Mouse (Mus musculus) heart, embryonic 13.5 days (tissue): Measurements from ENCODE around the gene Syngap1. TPM values are rescaled to one million over a fixed set of nuclear protein-coding genes. Genes with fewer than 3 reads are reported as not detected.
A peak's percentile ranks its signal among the peaks of the same experiment; 100 is the strongest.

ENCODE experiments used
- ATAC-seq: fragments of 200-750 bp; cut with Nextera tagmentation; 2 replicates; pipeline ENCODE4 v1.8.0; 2017; ENCODE audit warnings: moderate TSS enrichment; ENCODE audit not compliant: insufficient number of reproducible peaks, low FRiP score, low TSS enrichment; ENCODE audit errors: extremely low read depth
- H3K27ac ChIP-seq: fragments of 300-500 bp; sonication (generic); replicated peaks from 2 replicates; pipeline ENCODE4 v1.5.1; 2015; ENCODE audit warnings: moderate library complexity, mild to moderate bottlenecking, inconsistent platforms
- H3K27me3 ChIP-seq: fragments of 300-500 bp; sonication (generic); replicated peaks from 2 replicates; pipeline ENCODE4 v1.6.1; 2015; ENCODE audit warnings: mild to moderate bottlenecking, inconsistent platforms
- H3K36me3 ChIP-seq: fragments of 300-500 bp; sonication (generic); 2 replicates; pipeline ENCODE4 v1.6.1; 2015; ENCODE audit warnings: mild to moderate bottlenecking, inconsistent platforms
- H3K4me1 ChIP-seq: fragments of 300-500 bp; sonication (generic); 2 replicates; pipeline ENCODE4 v1.6.1; 2015; ENCODE audit warnings: inconsistent platforms
- H3K4me2 ChIP-seq: fragments of 300-500 bp; sonication (generic); 2 replicates; pipeline ENCODE4 v1.6.1; 2015; ENCODE audit warnings: inconsistent platforms, mild to moderate bottlenecking, moderate library complexity
- H3K4me3 ChIP-seq: fragments of 300-500 bp; sonication (generic); 2 replicates; pipeline ENCODE4 v1.5.1; 2015; ENCODE audit warnings: moderate library complexity, mild to moderate bottlenecking, inconsistent platforms
- H3K9ac ChIP-seq: fragments of 300-500 bp; sonication (generic); 2 replicates; pipeline ENCODE4 v1.6.1; 2015; ENCODE audit warnings: inconsistent platforms, mild to moderate bottlenecking, moderate library complexity
- H3K9me3 ChIP-seq: fragments of 300-500 bp; sonication (generic); 2 replicates; pipeline ENCODE4 v1.6.1; 2016; ENCODE audit warnings: inconsistent platforms
- WGBS: fragments of 180-500 bp; shearing (Covaris S2); methylation state at CpG from one replicate; pipeline ENCODE4 v1.1.7; 2015; ENCODE audit warnings: mixed read lengths; 5-methylcytosine and 5-hydroxymethylcytosine counted together
- polyA plus RNA-seq: library from polyadenylated mRNA; unstranded; fragments of >200 nt; fragmentation: Nextera tagmentation; extraction: Ambion mirVana; gene quantifications from 2 replicates; pipeline ENCODE4 v1.2.1, GENCODE M21; 2015

The Syngap1 gene
- polyA plus RNA-seq, 1 experiment from 2014 or later, result 2.0 TPM

DNA sequence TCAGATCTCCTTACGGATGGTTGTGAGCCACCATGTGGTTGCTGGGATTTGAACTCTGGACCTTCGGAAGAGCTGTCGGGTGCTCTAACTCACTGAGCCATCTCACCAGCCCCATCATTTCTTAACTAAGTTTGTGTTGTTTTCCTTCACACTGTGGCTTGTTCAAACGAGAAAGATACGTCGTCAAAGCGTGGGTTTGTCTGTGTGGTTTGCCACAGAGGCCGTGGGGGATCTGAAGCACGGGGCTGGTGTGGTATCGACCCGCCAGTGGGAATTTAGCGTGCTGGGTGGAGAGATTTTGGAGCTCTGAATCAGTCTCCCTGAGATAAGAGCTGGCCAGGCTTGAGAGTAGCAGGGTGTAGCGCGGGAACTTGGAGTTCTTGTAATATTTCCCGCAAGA is 57.2 kb downstream of the Syngap1 start:
- Histone ChIP-seq H3K27ac (no peak overlapping the region), H3K9me3 (no peaks in the 10 kb centered on the region), H3K36me3 (no peaks in the 10 kb centered on the region), H3K9ac (no peak overlapping the region), H3K4me3 (no peak overlapping the region), H3K27me3 (no peaks in the 10 kb centered on the region), H3K4me1 (peaks cover 27% of the 10 kb centered on the region), H3K4me2 (no peak overlapping the region)
- 58% methylated on average over 15 of the region's 15 CpGs for WGBS
- ATAC-seq, result no peak

DNA sequence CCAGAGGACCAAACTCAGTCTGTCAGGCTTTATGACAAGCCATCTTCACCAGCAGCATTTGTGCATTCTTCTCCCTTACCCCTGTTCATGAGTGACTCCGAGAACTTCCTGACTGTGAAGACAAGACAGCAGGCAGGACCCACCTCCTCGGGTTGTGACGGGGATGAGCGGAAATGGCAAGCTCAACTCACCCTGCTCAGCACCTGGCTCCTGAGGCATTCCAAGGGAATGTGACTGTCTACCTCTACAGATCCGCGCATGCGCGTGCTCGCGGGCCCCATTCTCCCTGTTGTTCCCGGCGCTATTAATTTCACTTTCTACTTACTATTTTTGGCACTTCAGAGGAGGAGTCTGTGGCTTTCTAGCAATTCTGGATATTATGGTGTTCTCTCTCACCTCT is 58.9 kb downstream of the Syngap1 start:
- peaks cover 12% of the 10 kb centered on the region; the same call in 1 of the 2 replicates for H3K27me3 ChIP-seq
- H3K4me1 ChIP-seq, result peaks cover 18% of the 10 kb centered on the region
- ATAC-seq, result no peak
- H3K27ac ChIP-seq, result no peak overlapping the region
- H3K9me3 ChIP-seq, result no peaks in the 10 kb centered on the region
- H3K4me3 ChIP-seq, result no peak overlapping the region
- H3K9ac ChIP-seq, result 0 out of 2 replicates have a peak overlapping the region, but pooled peaks have one; percentile 58
- peak overlapping the region; percentile 30 for H3K4me2 ChIP-seq
- no peaks in the 10 kb centered on the region for H3K36me3 ChIP-seq
- WGBS, result 69% methylated on average over 12 of the region's 12 CpGs

DNA sequence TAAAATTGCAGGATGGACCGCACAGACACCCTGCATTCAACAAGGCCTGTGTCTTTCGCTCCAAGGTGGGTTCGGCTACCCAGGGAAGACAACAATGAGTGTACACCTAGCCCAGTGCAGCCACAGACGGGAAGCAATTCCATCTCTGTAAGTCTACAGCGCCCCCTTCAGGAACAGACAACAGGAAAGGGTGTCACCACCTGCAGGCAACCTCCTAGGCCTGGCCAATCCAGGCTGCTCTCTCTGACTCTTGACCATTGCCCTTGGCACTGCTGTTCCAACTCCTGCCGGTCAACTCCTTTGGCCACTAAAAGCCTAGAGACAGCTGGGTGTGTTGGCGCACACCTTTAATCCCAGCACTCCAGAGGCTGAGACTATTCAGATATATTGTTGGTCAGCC is 60.1 kb downstream of the Syngap1 start:
- H3K36me3 ChIP-seq, result no peaks in the 10 kb centered on the region
- H3K27ac ChIP-seq, result no peak overlapping the region
- no peaks in the 10 kb centered on the region for H3K9me3 ChIP-seq
- H3K27me3 ChIP-seq, result peaks cover 15% of the 10 kb centered on the region; the same call in 1 of the 2 replicates
- ATAC-seq, result no peak
- H3K4me1 ChIP-seq, result peaks cover 7% of the 10 kb centered on the region
- no peak overlapping the region for H3K4me3 ChIP-seq
- no peak overlapping the region for H3K4me2 ChIP-seq
- 70% methylated on average over 7 of the region's 7 CpGs for WGBS
- H3K9ac ChIP-seq, result no peak overlapping the region

DNA sequence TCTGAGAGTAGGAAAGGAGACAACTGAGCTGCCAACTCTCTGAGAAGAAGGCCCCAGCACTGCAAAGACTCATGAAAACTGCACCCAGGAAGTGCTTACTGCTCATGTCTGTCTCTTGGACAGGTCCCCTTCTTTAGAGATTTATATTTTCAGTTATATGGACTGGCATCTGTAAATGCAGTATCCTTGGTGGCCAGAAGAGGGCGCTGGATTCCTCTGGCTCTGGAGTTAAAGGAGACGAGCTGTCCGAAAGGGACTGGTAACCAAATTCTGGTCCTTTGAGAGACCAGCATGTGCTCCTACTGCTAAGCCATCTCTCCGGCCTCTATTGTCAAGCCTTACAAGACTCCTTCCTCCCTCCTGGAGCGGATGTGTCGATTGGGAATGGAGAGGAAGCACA is 60.8 kb downstream of the Syngap1 start:
- Histone ChIP-seq H3K36me3 (no peaks in the 10 kb centered on the region), H3K27ac (no peak overlapping the region), H3K27me3 (peaks cover 15% of the 10 kb centered on the region; the same call in 1 of the 2 replicates), H3K9ac (no peak overlapping the region), H3K4me1 (0 out of 2 replicates have a peak, but pooled peaks cover 4% of the 10 kb centered on the region), H3K9me3 (no peaks in the 10 kb centered on the region), H3K4me3 (no peak overlapping the region), H3K4me2 (no peak overlapping the region)
- 51% methylated on average over 6 of the region's 6 CpGs for WGBS
- ATAC-seq, result no peak

DNA sequence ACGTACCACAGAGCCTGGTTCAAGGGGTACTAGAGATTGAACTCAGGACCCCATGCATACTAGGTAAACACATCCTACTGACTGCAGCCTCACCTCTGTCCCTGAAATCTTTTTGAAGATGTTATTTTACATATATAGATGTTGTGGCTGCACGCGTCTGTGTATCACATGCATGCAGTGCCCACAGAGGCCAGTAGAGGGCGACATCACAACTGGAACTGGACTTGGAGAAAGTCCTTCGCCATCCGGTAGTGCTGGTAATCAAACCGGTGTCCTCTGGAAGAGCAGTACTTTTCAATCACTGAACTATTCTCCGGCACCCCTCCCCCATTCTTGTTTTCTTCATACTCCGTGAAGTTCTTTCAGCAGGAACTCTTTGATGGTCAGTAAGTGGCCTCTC is 63.4 kb downstream of the Syngap1 start:
- H3K4me1 ChIP-seq, result 0 out of 2 replicates have a peak, but pooled peaks cover 4% of the 10 kb centered on the region
- no peaks in the 10 kb centered on the region for H3K36me3 ChIP-seq
- no peak overlapping the region for H3K9ac ChIP-seq
- no peaks in the 10 kb centered on the region for H3K9me3 ChIP-seq
- H3K4me3 ChIP-seq, result no peak overlapping the region
- ATAC-seq, result no peak
- H3K4me2 ChIP-seq, result peak overlapping the region; percentile 3; the same call in 1 of the 2 replicates
- H3K27ac ChIP-seq, result no peak overlapping the region
- peaks cover 15% of the 10 kb centered on the region for H3K27me3 ChIP-seq
- 28% methylated on average over 9 of the region's 9 CpGs for WGBS

DNA sequence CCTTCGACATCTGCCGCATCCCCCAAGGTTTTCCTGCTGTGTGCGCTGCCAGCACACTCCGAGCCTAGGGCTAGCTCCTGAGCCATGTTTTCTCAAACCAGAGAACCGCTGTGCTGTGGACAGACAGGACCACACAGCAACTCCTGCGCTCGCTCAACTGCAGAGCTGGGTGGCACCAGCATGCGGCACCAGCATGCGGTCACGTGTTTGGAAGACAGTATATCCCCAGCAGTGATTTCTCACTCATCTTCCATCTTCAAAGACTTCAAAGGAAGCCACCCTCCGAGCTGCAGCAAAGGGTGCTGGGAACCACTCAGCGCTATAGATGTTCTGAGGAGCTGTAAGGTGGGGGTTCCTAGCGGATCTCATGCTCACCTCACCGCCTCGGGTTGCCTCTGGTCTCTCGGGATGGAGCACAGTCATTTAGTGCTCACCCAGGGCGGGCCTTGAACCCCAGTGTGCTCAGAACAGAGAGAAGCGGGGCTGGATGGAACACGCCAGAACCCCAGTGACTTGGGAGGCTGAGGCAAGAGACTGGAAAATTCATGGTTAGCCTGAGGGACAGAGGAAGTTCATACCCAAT is 63.9 kb downstream of the Syngap1 start:
- 0 out of 2 replicates have a peak, but pooled peaks cover 4% of the 10 kb centered on the region for H3K4me1 ChIP-seq
- no peak overlapping the region for H3K27ac ChIP-seq
- H3K9ac ChIP-seq, result no peak overlapping the region
- ATAC-seq, result no peak
- 22% methylated on average over 19 of the region's 19 CpGs for WGBS
- H3K4me2 ChIP-seq, result peak overlapping the region; percentile 4; the same call in 1 of the 2 replicates
- peaks cover 15% of the 10 kb centered on the region for H3K27me3 ChIP-seq
- H3K4me3 ChIP-seq, result no peak overlapping the region
- no peaks in the 10 kb centered on the region for H3K9me3 ChIP-seq
- H3K36me3 ChIP-seq, result no peaks in the 10 kb centered on the region

DNA sequence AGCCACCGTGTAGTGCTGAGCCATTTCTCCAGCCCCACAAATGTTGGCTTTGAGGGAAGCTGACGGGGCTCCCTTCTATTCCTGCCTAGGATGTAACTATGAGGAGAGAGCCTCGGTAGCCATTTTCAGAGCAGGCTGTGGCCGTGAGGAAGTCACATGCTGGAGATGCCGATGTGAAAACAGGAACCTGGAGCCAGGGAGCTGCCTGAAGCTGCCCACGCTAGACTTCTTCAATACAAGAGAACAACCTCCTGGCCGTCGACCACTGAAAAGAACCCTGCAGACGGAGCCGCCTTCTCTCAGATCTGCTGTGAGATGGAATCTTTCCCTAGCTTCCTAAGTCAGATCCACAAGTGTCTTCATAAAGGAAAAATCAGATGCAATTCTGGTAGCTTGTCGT is 64.6 kb downstream of the Syngap1 start:
- Histone ChIP-seq H3K9ac (0 out of 2 replicates have a peak overlapping the region, but pooled peaks have one; percentile 12), H3K4me3 (no peak overlapping the region), H3K4me2 (0 out of 2 replicates have a peak overlapping the region, but pooled peaks have one; percentile 4), H3K9me3 (no peaks in the 10 kb centered on the region), H3K4me1 (0 out of 2 replicates have a peak, but pooled peaks cover 4% of the 10 kb centered on the region), H3K36me3 (no peaks in the 10 kb centered on the region), H3K27ac (no peak overlapping the region), H3K27me3 (peaks cover 15% of the 10 kb centered on the region)
- ATAC-seq, result no peak
- WGBS, result 37% methylated on average over 11 of the region's 11 CpGs

DNA sequence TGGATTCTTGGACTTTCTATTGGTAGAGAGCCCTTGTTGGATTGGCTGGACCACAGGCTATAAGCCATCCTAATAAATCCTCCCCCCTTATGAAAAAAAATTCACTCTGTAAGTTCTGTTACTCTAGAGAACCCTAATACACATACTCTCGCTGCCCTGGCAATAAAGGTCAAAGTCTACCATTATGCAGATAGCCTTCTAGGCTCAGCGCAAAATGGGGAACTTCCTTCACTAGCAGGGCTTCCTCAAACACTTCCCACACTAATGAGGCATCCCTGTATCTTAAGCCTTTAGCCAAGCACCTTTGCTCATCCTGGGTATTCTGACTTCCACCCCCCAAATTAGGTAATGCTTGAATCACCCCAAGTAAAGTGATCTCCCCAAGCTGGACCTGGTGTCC is 67.2 kb downstream of the Syngap1 start:
- no peak overlapping the region for H3K4me2 ChIP-seq
- no peak overlapping the region for H3K4me3 ChIP-seq
- 0 out of 2 replicates have a peak, but pooled peaks cover 9% of the 10 kb centered on the region for H3K4me1 ChIP-seq
- WGBS, result 78% methylated on average over 2 of the region's 2 CpGs
- ATAC-seq, result no peak
- no peaks in the 10 kb centered on the region for H3K9me3 ChIP-seq
- no peaks in the 10 kb centered on the region for H3K36me3 ChIP-seq
- H3K27ac ChIP-seq, result no peak overlapping the region
- peaks cover 15% of the 10 kb centered on the region for H3K27me3 ChIP-seq
- H3K9ac ChIP-seq, result no peak overlapping the region

DNA sequence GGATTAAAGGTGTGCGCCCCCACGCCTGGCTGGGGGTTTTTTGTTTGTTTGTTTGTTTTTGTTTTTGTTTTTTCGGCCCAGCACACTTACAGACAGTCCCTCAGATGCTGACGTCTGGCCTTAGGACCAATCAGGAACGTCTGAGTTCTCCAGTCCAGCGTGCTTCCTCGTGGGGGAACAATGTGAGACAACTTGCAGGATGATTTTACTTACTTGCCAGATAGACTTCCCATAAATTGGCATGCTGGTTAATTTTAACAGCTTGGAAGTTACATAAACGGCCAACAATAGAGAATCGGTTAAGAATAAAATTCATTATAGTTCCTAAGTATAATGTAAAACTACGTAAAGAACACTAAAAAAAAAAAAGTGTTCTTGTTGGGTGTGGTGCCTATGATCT is 70.1 kb downstream of the Syngap1 start:
- Histone ChIP-seq H3K36me3 (no peaks in the 10 kb centered on the region), H3K4me3 (no peak overlapping the region), H3K9ac (no peak overlapping the region), H3K9me3 (no peaks in the 10 kb centered on the region), H3K4me1 (0 out of 2 replicates have a peak, but pooled peaks cover 5% of the 10 kb centered on the region), H3K4me2 (no peak overlapping the region), H3K27ac (no peak overlapping the region), H3K27me3 (no peaks in the 10 kb centered on the region; the same call in 1 of the 2 replicates)
- ATAC-seq, result no peak
- 84% methylated on average over 10 of the region's 10 CpGs for WGBS

DNA sequence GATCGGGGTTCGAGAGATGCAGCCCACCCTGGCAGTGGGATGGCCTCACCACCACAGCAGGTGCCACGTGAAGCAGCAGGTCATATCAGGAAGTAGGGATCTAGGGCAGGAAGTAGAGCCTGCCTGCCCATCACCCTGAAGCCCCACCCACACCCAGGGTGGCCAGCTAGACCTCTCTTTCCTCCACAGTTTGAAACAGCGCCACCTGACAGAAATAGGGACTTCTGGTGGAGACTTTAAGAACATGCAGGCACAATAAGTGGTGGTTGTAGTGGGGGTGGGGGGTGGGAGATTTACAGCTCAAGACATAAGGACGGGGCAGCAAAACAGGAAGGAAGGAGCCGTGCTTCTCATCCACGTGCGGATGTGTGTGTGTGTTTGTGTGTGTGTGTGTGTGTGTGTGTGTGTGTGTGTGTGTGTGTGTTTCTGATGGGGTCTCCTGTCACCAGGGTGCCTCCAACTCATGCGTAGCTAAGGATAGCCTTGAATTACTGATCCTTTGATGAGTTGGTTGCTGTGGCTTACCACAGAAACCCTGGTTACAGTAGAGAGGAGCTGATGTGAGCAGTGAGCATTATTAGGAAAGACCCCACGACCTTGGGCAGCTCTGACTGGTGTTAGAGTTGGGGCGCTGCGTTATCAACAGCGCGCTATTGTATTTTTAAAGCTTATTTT is 71.1 kb downstream of the Syngap1 start:
- Histone ChIP-seq H3K27ac (no peak overlapping the region), H3K4me1 (0 out of 2 replicates have a peak, but pooled peaks cover 6% of the 10 kb centered on the region), H3K4me3 (no peak overlapping the region), H3K9me3 (no peaks in the 10 kb centered on the region), H3K9ac (no peak overlapping the region), H3K27me3 (no peaks in the 10 kb centered on the region; the same call in 1 of the 2 replicates), H3K4me2 (no peak overlapping the region), H3K36me3 (no peaks in the 10 kb centered on the region)
- whole genome bisulfite sequencing, result 50% methylated on average over 14 of the region's 14 CpGs
- no peak for ATAC-seq

DNA sequence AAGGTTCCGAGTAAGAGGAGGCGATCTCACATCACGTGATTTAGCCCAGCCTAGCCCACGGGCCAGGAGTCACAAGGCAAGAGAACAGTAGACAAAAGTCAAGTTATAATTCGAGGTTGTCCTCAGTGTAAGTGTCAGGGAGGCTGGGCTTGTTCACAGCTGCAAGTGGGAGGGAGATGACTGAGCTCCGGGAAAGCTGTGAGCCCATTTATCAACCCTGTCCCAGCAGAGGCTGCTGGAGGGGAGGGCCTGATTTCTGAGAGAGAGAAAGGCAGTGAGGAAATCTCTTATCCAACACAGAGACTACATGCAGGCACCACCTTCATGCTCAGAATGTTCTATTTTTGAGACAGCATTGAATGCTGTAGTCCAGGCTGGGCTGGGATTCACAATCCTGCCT is 71.9 kb downstream of the Syngap1 start:
- Histone ChIP-seq H3K4me1 (peaks cover 11% of the 10 kb centered on the region), H3K4me2 (no peak overlapping the region), H3K9me3 (no peaks in the 10 kb centered on the region), H3K4me3 (no peak overlapping the region), H3K27ac (no peak overlapping the region), H3K27me3 (no peaks in the 10 kb centered on the region; the same call in 1 of the 2 replicates), H3K36me3 (no peaks in the 10 kb centered on the region), H3K9ac (no peak overlapping the region)
- 32% methylated on average over 6 of the region's 6 CpGs for WGBS
- ATAC-seq, result no peak
